Mouse (Mus musculus) hindbrain, postnatal 0 days (tissue): ENCODE measurements around the gene Olfr716. TPM values are rescaled to one million over a fixed set of nuclear protein-coding genes. Genes with fewer than 3 reads are reported as not detected.
"Not testable (repeated sequence)": the region's sequence is repeated elsewhere in the genome, so short reads cannot be mapped to it uniquely, and the experiment has no call there.

Experiments
- ATAC-seq: fragments of 200-750 bp; cut with Nextera tagmentation; 2 replicates; pipeline ENCODE4 v1.8.0; 2017; ENCODE audit warnings: mild to moderate bottlenecking, moderate TSS enrichment, moderate library complexity
- DNase-seq: peaks from one replicate; pipeline ENCODE4 v3.0.0-alpha.2; 2015; ENCODE audit warnings: low spot score
- H3K27ac ChIP-seq: fragments of 300-500 bp; sonication (generic); 2 replicates; pipeline ENCODE4 v1.5.1; 2014; ENCODE audit warnings: mild to moderate bottlenecking
- H3K27me3 ChIP-seq: fragments of 300-500 bp; sonication (generic); 2 replicates; pipeline ENCODE4 v1.6.1; 2014; ENCODE audit warnings: low read length, mixed read lengths; ENCODE audit not compliant: insufficient read depth
- H3K36me3 ChIP-seq: fragments of 300-500 bp; sonication (generic); 2 replicates; pipeline ENCODE4 v1.6.1; 2014; ENCODE audit warnings: low read length, mixed read lengths; ENCODE audit not compliant: insufficient read depth
- H3K4me1 ChIP-seq: fragments of 300-500 bp; sonication (generic); 2 replicates; pipeline ENCODE4 v1.6.1; 2014; ENCODE audit warnings: antibody characterized with exemption, low read length, mixed read lengths; ENCODE audit not compliant: insufficient read depth
- H3K4me2 ChIP-seq: fragments of 300-500 bp; sonication (generic); 2 replicates; pipeline ENCODE4 v1.6.1; 2014; ENCODE audit warnings: low read depth, mild to moderate bottlenecking, low read length, moderate library complexity, mixed read lengths
- H3K4me3 ChIP-seq: fragments of 300-500 bp; sonication (generic); 2 replicates; pipeline ENCODE4 v1.5.1; 2014; ENCODE audit warnings: low read length
- H3K9ac ChIP-seq: fragments of 300-500 bp; sonication (generic); replicated peaks from 2 replicates; pipeline ENCODE4 v1.6.1; 2014; ENCODE audit warnings: mild to moderate bottlenecking, low read length, moderate library complexity, mixed read lengths
- H3K9me3 ChIP-seq: fragments of 300-500 bp; sonication (generic); 2 replicates; pipeline ENCODE4 v1.6.1; 2016; ENCODE audit warnings: low read length, mixed read lengths
- CTCF ChIP-seq: IDR thresholded peaks from 2 replicates; pipeline ENCODE4 v1.5.1; 2016; ENCODE audit warnings: antibody characterized with exemption, control low read depth, low read depth
- WGBS: fragments of 180-500 bp; shearing (Covaris S2); extraction: QIAGEN DNeasy Blood & Tissue Kit; methylation state at CpG from one replicate; pipeline ENCODE4 v1.1.7; 2014; 5-methylcytosine and 5-hydroxymethylcytosine counted together
- polyA plus RNA-seq: library from polyadenylated mRNA; unstranded; fragments of >200 nt; fragmentation: Nextera tagmentation; extraction: Ambion mirVana; gene quantifications from 2 replicates; pipeline ENCODE4 v1.2.1, GENCODE M21; 2015
- total RNA-seq: library from RNA; depleted of rRNA; stranded (reverse); fragments of >200 nt; gene quantifications from 2 replicates; pipeline ENCODE4 v1.2.3, GENCODE M21; 2014; rRNA removed

The Olfr716 gene
- total RNA-seq: not detected in 2 replicates
- polyA plus RNA-seq: not detected in 2 replicates

DNA sequence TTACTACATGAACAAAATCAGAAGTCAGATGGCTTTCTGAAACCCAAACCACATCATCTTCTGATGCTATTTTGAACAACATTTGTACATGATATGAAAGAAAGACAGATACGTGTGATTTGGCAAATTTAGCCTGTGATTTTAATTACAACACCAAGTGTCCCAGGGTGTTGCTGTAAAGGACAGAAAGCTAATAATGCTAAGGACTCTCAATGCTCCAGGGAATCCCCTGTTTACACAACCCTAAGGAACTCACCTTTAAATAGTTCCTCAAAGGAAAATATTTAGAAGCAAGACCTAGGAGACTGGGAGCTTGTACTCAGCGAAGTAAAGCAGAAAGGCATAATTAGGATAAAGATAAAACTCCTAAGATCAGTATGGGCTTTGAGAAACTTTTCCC lies at the start of gene Olfr716:
TSS of gene Olfr716 (plus strand) at position 301 of the 400 bp plus-strand sequence.
- not testable (repeated sequence) for H3K36me3 ChIP-seq, H3K27me3 ChIP-seq, H3K4me1 ChIP-seq, ATAC-seq, H3K4me2 ChIP-seq, H3K27ac ChIP-seq, H3K9ac ChIP-seq, DNase-seq, H3K9me3 ChIP-seq, H3K4me3 ChIP-seq
- 76% methylated on average over 2 of the region's 2 CpGs for WGBS

DNA sequence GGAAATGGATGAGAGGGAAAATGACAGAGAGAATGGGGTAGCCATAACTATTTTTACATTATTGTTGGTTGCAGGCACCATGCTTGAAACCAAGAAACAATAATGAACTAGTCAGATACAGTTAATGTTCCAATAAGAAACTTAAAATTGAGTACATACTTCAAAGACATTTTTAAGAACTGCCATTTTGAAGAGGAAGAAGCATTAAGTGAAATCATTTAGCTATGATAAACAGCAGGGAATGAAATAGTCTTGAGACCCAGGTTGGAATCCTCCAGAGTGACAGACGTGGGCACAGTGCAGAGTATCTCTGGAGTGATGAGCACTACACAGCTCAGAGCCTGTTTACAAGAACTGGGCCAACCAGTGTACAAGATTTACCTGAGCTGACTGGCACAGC lies 45.2 kb upstream of the Olfr716 start, which contains the start of gene Olfr17:
TSS of gene Olfr17 (plus strand) at position 301 of the 400 bp plus-strand sequence.
- H3K27me3 ChIP-seq: no peaks in the 10 kb centered on the region
- no peak within 1 kb of the TSS for H3K4me3 ChIP-seq
- no peaks in the 10 kb centered on the region for H3K36me3 ChIP-seq
- no peaks in the 10 kb centered on the region for H3K9me3 ChIP-seq
- no peak for TF ChIP-seq CTCF
- H3K9ac ChIP-seq: no peak within 1 kb of the TSS
- H3K4me1 ChIP-seq: no peaks in the 10 kb centered on the region
- no peak for ATAC-seq
- DNase-seq: no peak
- WGBS: 56% methylated on average over 1 of the region's 1 CpGs
- no peak within 1 kb of the TSS for H3K4me2 ChIP-seq
- no peak within 1 kb of the TSS for H3K27ac ChIP-seq

- H3K27me3 ChIP-seq, H3K4me2 ChIP-seq, ATAC-seq, H3K36me3 ChIP-seq, H3K9ac ChIP-seq, DNase-seq, H3K27ac ChIP-seq, H3K9me3 ChIP-seq, H3K4me3 ChIP-seq, H3K4me1 ChIP-seq: not testable (repeated sequence)
- WGBS: 96% methylated on average over 1 of the region's 2 CpGs
Measured at GRCm38 (mm10) chr7:107110269-107110668, 27.9 kb upstream of the Olfr716 start, which contains the start of gene Olfr715b. TSS of gene Olfr715b (minus strand) at chr7:107110369.

- not testable (repeated sequence) for H3K36me3 ChIP-seq, H3K4me1 ChIP-seq, DNase-seq, ATAC-seq, H3K27ac ChIP-seq, H3K4me3 ChIP-seq, H3K4me2 ChIP-seq, H3K27me3 ChIP-seq, H3K9ac ChIP-seq, H3K9me3 ChIP-seq
- WGBS: 87% methylated on average over 2 of the region's 3 CpGs
Measured at GRCm38 (mm10) chr7:107130983-107131382, 7.1 kb upstream of the Olfr716 start, which contains the start of gene Olfr715. TSS of gene Olfr715 (minus strand) at chr7:107131083.

DNA sequence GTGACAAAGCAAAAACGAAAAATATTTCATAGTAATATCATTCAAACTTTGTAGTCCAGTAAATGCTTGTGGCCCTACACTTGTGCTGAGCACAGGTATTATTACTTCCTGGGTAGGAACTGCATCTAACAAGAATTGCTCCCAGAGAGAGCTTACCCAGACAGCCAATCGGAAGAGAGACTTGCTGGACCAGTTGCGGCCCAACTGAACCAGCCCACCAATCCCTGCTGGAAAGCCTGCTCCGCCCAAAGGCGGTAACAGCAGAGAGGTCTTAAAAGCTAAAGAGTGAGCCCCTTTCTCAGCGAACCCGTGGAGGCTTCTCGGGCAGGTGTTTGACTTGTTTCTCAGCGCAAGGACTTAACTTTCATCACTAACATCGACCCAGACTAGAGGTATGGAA lies 28.6 kb downstream of the Olfr716 start, which contains the start of gene Nlrp14:
TSS of gene Nlrp14 (plus strand) at position 301 of the 400 bp plus-strand sequence.
- DNase-seq (no peak), ATAC-seq (no peak)
- no peak within 1 kb of the TSS for H3K27ac ChIP-seq
- 86% methylated on average over 10 of the region's 10 CpGs for WGBS
- no peak within 1 kb of the TSS for H3K4me3 ChIP-seq
- H3K36me3 ChIP-seq: no peaks in the 10 kb centered on the region
- H3K9ac ChIP-seq: no peak within 1 kb of the TSS
- H3K4me1 ChIP-seq: no peaks in the 10 kb centered on the region
- no peak for TF ChIP-seq CTCF
- H3K9me3 ChIP-seq: no peaks in the 10 kb centered on the region
- no peak within 1 kb of the TSS for H3K4me2 ChIP-seq
- H3K27me3 ChIP-seq: no peaks in the 10 kb centered on the region

- ATAC-seq (no peak), DNase-seq (no peak)
- H3K27me3 ChIP-seq: no peaks in the 10 kb centered on the region
- no peak overlapping the region for H3K27ac ChIP-seq
- H3K4me2 ChIP-seq: no peak overlapping the region
- no peaks in the 10 kb centered on the region for H3K9me3 ChIP-seq
- no peaks in the 10 kb centered on the region for H3K36me3 ChIP-seq
- H3K4me1 ChIP-seq: no peaks in the 10 kb centered on the region
- 44% methylated on average over 2 of the region's 2 CpGs for WGBS
- H3K4me3 ChIP-seq: no peak overlapping the region
- no peak for TF ChIP-seq CTCF
- no peak overlapping the region for H3K9ac ChIP-seq
Measured at GRCm38 (mm10) chr7:107180406-107180805, 42.3 kb downstream of the Olfr716 start.

Other genes starting within 250 kb of the Olfr716 start
- gene Olfr707, start 237.1 kb upstream of the Olfr716 start, total RNA-seq: not detected in 2 replicates
- not detected in 2 replicates for gene Olfr707, start 237.1 kb upstream of the Olfr716 start, polyA plus RNA-seq
- gene Olfr1532-ps1, start 230.3 kb upstream of the Olfr716 start, total RNA-seq: not detected in 2 replicates
- gene Olfr1532-ps1, start 230.3 kb upstream of the Olfr716 start, polyA plus RNA-seq: not detected in 2 replicates
- not detected in 2 replicates for gene Olfr709-ps1, start 206.1 kb upstream of the Olfr716 start, total RNA-seq
- gene Olfr709-ps1, start 206.1 kb upstream of the Olfr716 start, polyA plus RNA-seq: not detected in 2 replicates
- gene Olfr710, start 190.0 kb upstream of the Olfr716 start, total RNA-seq: not detected in 2 replicates
- not detected in 2 replicates for gene Olfr710, start 190.0 kb upstream of the Olfr716 start, polyA plus RNA-seq
- not detected in 2 replicates for gene Olfr6, start 174.4 kb upstream of the Olfr716 start, total RNA-seq
- gene Olfr6, start 174.4 kb upstream of the Olfr716 start, polyA plus RNA-seq: not detected in 2 replicates
- gene Olfr711, start 162.9 kb upstream of the Olfr716 start, total RNA-seq: not detected in 2 replicates
- not detected in 2 replicates for gene Olfr711, start 162.9 kb upstream of the Olfr716 start, polyA plus RNA-seq
- not detected in 2 replicates for gene Olfr2, start 132.3 kb upstream of the Olfr716 start, total RNA-seq
- gene Olfr2, start 132.3 kb upstream of the Olfr716 start, polyA plus RNA-seq: not detected in 2 replicates
- gene Olfr713, start 107.2 kb upstream of the Olfr716 start, total RNA-seq: not detected in 2 replicates
- gene Olfr713, start 107.2 kb upstream of the Olfr716 start, polyA plus RNA-seq: not detected in 2 replicates
- gene Olfr714, start 67.3 kb upstream of the Olfr716 start, total RNA-seq: not detected in 2 replicates
- gene Olfr714, start 67.3 kb upstream of the Olfr716 start, polyA plus RNA-seq: not detected in 2 replicates
- gene Olfr17, start 45.1 kb upstream of the Olfr716 start, total RNA-seq: not detected in 2 replicates
- not detected in 2 replicates for gene Olfr17, start 45.1 kb upstream of the Olfr716 start, polyA plus RNA-seq
- gene Olfr715b, start 28.0 kb upstream of the Olfr716 start, total RNA-seq: not detected in 2 replicates
- gene Olfr715b, start 28.0 kb upstream of the Olfr716 start, polyA plus RNA-seq: not detected in 2 replicates
- gene Olfr715, start 7.2 kb upstream of the Olfr716 start, total RNA-seq: not detected in 2 replicates
- not detected in 2 replicates for gene Olfr715, start 7.2 kb upstream of the Olfr716 start, polyA plus RNA-seq
- gene Nlrp14, start 28.7 kb downstream of the Olfr716 start, total RNA-seq: 0.10 TPM in 1 of 2 replicates, not detected in the other
- 0.06 TPM in 1 of 2 replicates, not detected in the other for gene Nlrp14, start 28.7 kb downstream of the Olfr716 start, polyA plus RNA-seq
- gene Rbmxl2, start 71.1 kb downstream of the Olfr716 start, total RNA-seq: not detected in 2 replicates
- gene Rbmxl2, start 71.1 kb downstream of the Olfr716 start, polyA plus RNA-seq: not detected in 2 replicates
- gene Syt9, start 232.4 kb downstream of the Olfr716 start, total RNA-seq: 30.0 and 63.9 TPM in 2 replicates
- gene Syt9, start 232.4 kb downstream of the Olfr716 start, polyA plus RNA-seq: 10.3 and 12.4 TPM in 2 replicates